Mouse (Mus musculus) ES-Bruce4 (cell line): ENCODE results near the gene Ngdn. TPM values are rescaled to one million over a fixed set of nuclear protein-coding genes. Genes with fewer than 3 reads are reported as not detected.

Source experiments
- H3K27ac ChIP-seq: 2 replicates; pipeline ENCODE4 v1.5.1; 2012; ENCODE audit warnings: low read length, inconsistent platforms; ENCODE audit not compliant: insufficient read depth
- H3K27me3 ChIP-seq: 2 replicates; pipeline ENCODE4 v1.6.1; 2012; ENCODE audit warnings: mild to moderate bottlenecking, low read length, inconsistent platforms; ENCODE audit not compliant: control insufficient read depth, poor library complexity, insufficient read depth, severe bottlenecking
- H3K36me3 ChIP-seq: 2 replicates; pipeline ENCODE4 v1.6.1; 2012; ENCODE audit warnings: inconsistent platforms, mild to moderate bottlenecking, low read length, moderate library complexity; ENCODE audit not compliant: control insufficient read depth, poor library complexity, insufficient read depth, severe bottlenecking
- H3K4me1 ChIP-seq: one replicate; pipeline ENCODE4 v1.8.1; 2011; ENCODE audit warnings: low read length; ENCODE audit not compliant: control insufficient read depth, insufficient read depth
- H3K4me3 ChIP-seq: 2 replicates; pipeline ENCODE4 v1.5.1; 2011; ENCODE audit warnings: low read depth, mild to moderate bottlenecking, low read length
- H3K9ac ChIP-seq: 2 replicates; pipeline ENCODE4 v1.6.1; 2012; ENCODE audit warnings: low read depth, mild to moderate bottlenecking, inconsistent platforms; ENCODE audit not compliant: poor library complexity, severe bottlenecking
- H3K9me3 ChIP-seq: replicated peaks from 2 replicates; pipeline ENCODE4 v1.6.1; 2012; ENCODE audit warnings: mild to moderate bottlenecking, low read length, inconsistent platforms; ENCODE audit not compliant: control insufficient read depth, poor library complexity, insufficient read depth, severe bottlenecking
- CTCF ChIP-seq: IDR thresholded peaks from one replicate; pipeline ENCODE4 v1.8.1; 2011; ENCODE audit warnings: low read depth, low read length
- EP300 ChIP-seq: IDR thresholded peaks from 2 replicates; pipeline ENCODE4 v1.6.1; 2011; ENCODE audit warnings: low read depth, low read length; ENCODE audit not compliant: insufficient read depth
- POLR2A ChIP-seq: IDR thresholded peaks from one replicate; pipeline ENCODE4 v1.8.1; 2011; ENCODE audit warnings: low read length; ENCODE audit not compliant: insufficient read depth
- polyA plus RNA-seq: library from polyadenylated mRNA; stranded (reverse); fragments of >200 nt; gene quantifications from 2 replicates; pipeline ENCODE4 v1.2.4, GENCODE M21; 2011; ENCODE audit warnings: low read depth; ENCODE audit not compliant: missing spikeins, insufficient read depth, insufficient read length

The Ngdn gene
- polyA plus RNA-seq, 1 experiment, result 52.7 TPM

DNA sequence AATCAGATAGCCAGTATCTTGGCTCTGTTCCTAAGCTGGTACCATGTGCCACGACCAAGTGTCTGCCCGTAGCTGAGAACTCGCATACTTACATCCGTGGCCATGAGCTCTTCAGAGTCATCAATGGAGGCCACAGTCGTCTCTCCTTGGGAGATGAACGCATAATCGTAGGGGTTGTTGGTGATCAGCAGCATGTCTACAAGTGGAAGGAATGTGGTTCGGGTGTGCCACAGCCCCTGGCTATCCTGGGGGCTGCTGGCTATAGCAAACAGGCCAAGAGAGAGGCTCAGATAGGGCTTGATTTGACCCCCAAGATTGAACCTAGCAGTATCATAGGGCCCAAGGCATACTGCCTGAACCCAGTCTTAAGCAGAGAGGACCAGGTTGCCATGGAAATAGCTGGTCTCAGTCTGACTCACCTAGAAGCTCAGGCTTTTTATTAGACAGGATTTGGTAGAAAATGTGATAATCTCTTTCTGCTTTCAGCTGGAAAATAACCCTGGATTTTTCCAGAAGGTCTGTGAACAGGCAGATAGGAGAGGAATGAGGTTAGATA lies 25.3 kb upstream of the Ngdn start:
- no peak overlapping the region for H3K27ac ChIP-seq
- H3K4me3 ChIP-seq, result no peak overlapping the region
- no peak overlapping the region for H3K9ac ChIP-seq
- TF ChIP-seq CTCF (no peak), EP300 (no peak), POLR2A (no peak)
- H3K9me3 ChIP-seq, result no peaks in the 10 kb centered on the region
- H3K4me1 ChIP-seq, result no peaks in the 10 kb centered on the region
- no peaks in the 10 kb centered on the region for H3K36me3 ChIP-seq
- no peaks in the 10 kb centered on the region for H3K27me3 ChIP-seq

DNA sequence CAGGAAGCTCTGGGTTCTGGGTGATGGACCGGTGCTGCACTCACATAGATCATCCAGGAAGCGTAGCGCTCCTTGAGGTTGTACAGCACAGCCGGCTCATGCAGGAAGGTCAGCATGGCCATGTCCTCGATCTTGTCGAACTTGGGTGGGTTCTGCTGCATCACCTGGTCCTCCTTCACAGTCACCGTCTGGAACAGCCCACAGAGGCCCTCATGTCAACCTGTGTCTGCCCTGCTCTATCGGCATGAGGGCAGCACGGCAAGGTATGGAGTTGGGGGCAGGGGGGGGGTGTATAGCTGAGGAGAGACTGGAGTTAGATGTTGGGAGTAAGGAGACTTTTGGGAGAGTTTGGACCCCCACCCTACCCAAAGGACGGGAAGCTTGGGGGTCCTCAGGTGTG lies 23.1 kb upstream of the Ngdn start:
- TF ChIP-seq EP300 (no peak), POLR2A (no peak), CTCF (no peak)
- no peak overlapping the region for H3K9ac ChIP-seq
- H3K4me1 ChIP-seq, result peaks cover 2% of the 10 kb centered on the region
- H3K27me3 ChIP-seq, result no peaks in the 10 kb centered on the region
- no peak overlapping the region for H3K27ac ChIP-seq
- H3K4me3 ChIP-seq, result no peak overlapping the region
- H3K36me3 ChIP-seq, result no peaks in the 10 kb centered on the region
- H3K9me3 ChIP-seq, result no peaks in the 10 kb centered on the region

DNA sequence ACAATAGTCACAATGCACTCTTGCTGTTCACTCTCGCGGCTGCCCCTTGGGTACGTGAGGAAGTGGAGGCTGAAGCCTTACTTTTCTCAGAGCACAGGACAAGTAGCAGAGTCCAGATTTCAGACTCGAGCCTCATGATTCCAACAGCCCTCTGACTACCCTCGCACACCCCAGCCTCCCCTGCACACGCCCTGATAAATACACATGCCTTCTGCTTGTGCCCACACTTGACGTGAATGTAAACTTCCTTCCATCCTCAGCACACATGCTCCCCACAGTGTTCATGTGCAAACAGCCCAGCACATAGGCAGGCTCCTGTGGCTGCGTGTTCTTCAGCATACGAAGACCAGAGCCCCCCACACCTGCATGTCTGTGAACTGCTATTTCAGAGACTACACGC lies 21.6 kb upstream of the Ngdn start:
- Histone ChIP-seq H3K9me3 (no peaks in the 10 kb centered on the region), H3K27me3 (no peaks in the 10 kb centered on the region), H3K27ac (no peak overlapping the region), H3K36me3 (no peaks in the 10 kb centered on the region), H3K4me1 (peaks cover 2% of the 10 kb centered on the region), H3K9ac (no peak overlapping the region), H3K4me3 (no peak overlapping the region)
- TF ChIP-seq POLR2A (no peak), EP300 (no peak), CTCF (no peak)

DNA sequence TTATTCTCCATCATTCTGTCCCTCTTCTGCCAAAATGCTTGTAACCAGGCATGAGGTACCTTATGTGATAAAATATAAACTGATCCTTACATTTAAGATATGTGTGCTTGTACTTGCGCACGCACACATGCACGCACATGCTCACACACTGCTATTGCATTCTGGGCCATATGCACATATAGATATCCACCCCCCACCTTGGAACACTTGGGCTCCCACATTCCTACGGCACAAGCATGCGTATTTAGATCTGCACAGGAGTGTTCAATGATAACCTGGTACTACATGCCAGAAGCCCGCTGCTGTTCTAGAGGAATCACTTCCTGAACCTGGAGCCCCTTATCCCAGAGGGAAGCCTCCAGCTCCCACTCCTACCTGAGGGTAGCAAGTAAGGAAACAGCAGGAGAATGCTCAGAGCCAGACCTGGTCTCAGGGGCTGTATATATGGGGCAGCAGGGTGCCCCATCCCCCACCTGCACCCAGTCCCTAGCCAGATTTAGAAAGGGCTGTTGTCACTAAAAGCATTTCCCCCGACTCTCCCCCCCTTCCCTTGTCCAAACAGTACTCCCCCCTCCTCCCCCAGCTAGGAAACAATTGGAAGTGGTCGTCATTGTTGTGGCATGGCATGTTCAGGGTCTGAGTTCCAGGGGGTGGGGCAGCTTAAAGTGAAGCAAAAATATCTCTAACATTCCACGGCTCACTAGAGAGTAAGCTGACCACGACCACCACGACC lies 21.0 kb upstream of the Ngdn start, which contains the start of gene Myh7:
TSS of gene Myh7 (minus strand) at position 491 of the 733 bp plus-strand sequence.
- no peak for TF ChIP-seq EP300
- no peak for TF ChIP-seq POLR2A
- TF ChIP-seq CTCF, result no peak
- Histone ChIP-seq H3K9me3 (no peaks in the 10 kb centered on the region), H3K27me3 (no peaks in the 10 kb centered on the region), H3K36me3 (no peaks in the 10 kb centered on the region), H3K9ac (no peak within 1 kb of the TSS), H3K4me1 (peaks cover 2% of the 10 kb centered on the region), H3K27ac (no peak within 1 kb of the TSS), H3K4me3 (no peak within 1 kb of the TSS)

DNA sequence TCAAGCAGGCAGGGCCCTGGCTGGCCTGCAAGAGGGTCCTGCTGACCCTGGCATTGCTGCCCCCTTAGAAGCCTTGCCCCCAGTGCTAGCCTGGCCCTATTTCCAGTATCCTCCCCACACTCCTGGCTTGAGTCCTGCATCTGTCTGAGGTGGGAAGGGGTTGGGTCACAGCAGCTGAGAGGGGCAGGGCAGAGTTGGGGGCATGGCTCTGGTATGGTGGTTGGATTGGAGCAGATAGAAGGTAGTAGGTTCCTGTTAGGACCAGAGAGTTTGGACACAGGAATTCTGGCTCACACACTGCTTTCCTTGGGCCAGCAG lies 20.4 kb upstream of the Ngdn start:
- Histone ChIP-seq H3K4me1 (peaks cover 2% of the 10 kb centered on the region), H3K27ac (no peak overlapping the region), H3K9me3 (no peaks in the 10 kb centered on the region), H3K36me3 (no peaks in the 10 kb centered on the region), H3K4me3 (no peak overlapping the region), H3K27me3 (no peaks in the 10 kb centered on the region), H3K9ac (no peak overlapping the region)
- no peak for TF ChIP-seq POLR2A
- no peak for TF ChIP-seq EP300
- TF ChIP-seq CTCF, result no peak

DNA sequence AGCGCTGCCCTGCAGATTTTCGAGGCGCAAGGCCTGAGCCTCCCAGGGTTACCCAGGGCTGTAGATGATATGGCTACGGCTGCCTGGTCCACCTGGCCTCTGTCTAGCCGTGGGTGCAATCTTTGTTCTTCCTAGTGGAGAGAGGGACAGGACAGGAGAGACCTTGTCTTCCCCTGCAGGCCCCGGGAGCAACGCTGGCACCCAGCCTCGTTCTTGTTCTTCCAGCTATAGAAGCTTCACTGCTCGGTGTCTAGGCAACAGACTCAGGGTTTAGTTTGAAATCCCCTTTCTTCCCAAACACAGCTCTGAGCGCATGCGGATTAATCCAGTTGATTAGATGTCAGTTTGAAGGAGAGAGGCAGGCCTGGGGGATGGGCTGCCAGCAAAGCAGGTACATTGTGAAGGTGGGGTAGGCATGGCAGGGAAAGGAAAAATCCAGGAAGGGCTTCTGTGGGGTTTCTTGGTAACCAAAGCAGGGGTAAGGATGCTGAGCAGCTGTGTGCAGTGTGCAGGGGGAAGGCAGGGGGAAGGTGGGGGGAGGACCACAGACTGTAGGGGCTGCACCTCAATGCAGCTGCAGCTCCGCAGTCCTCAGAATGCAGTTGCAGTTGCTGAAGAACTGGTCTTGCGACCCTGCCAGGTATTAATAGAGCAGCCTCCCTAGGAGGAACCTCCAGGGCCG lies 19.7 kb upstream of the Ngdn start:
- Histone ChIP-seq H3K27me3 (no peaks in the 10 kb centered on the region), H3K9ac (no peak overlapping the region), H3K27ac (no peak overlapping the region), H3K9me3 (no peaks in the 10 kb centered on the region), H3K4me3 (no peak overlapping the region), H3K4me1 (peaks cover 2% of the 10 kb centered on the region), H3K36me3 (no peaks in the 10 kb centered on the region)
- TF ChIP-seq EP300, result no peak
- TF ChIP-seq CTCF, result no peak
- no peak for TF ChIP-seq POLR2A
